In genomic region chr6:99330169-99330568, GRCm38 (mm10) we compare ENCODE assay signal across 14 mouse cellular contexts.
"Had no signal": no experiment of that assay in that cellular context is flagged by ENCODE, and none has a peak within 500 bp of the region (broad histone marks: within the 10 kb centered on the region; RNA-seq: fewer than 3 reads in every experiment).

No protein-coding gene starts in this region.

- DNase-seq: gastrocnemius, adult 2 months; gastrocnemius, postnatal 10 days; gastrocnemius, postnatal 25 days; heart, adult 18-20 months; heart, postnatal 10 days; kidney, adult 11 months; kidney, adult 2 months; kidney, adult 9 months; kidney, postnatal 14 days; kidney, postnatal 4 days; liver; liver, embryonic 13.5 days had no signal

- ATAC-seq: hindbrain, postnatal 0 days; intestine, embryonic 16.5 days had no signal
